Mouse (Mus musculus) embryo, embryonic 10.5 days (tissue): ENCODE measurements around the gene Usp5.
A peak's percentile ranks its signal among the peaks of the same experiment; 100 is the strongest.

Experiments used
- DNase-seq: peaks from one replicate; pipeline ENCODE4 v3.0.0-alpha.2; 2015; ENCODE audit warnings: low spot score

The Usp5 gene

GRCm38 (mm10) chr6:124786756-124787420 is 42.4 kb downstream of the Usp5 start:
- no peak for DNase-seq

GRCm38 (mm10) chr6:124782436-124782835 is 46.8 kb downstream of the Usp5 start:
- peak; percentile 78 for DNase-seq

GRCm38 (mm10) chr6:124780917-124781316 is 48.4 kb downstream of the Usp5 start:
- DNase-seq = no peak

- DNase-seq = no peak
Measured at GRCm38 (mm10) chr6:124779984-124780416, 49.3 kb downstream of the Usp5 start.

- peak; percentile 86 for DNase-seq
Measured at GRCm38 (mm10) chr6:124779222-124779983, 49.9 kb downstream of the Usp5 start, which contains the start of gene Lrrc23. Gene Lrrc23, minus strand, starts transcription at chr6:124779727.

- no peak for DNase-seq
Measured at GRCm38 (mm10) chr6:124770511-124770910, 58.8 kb downstream of the Usp5 start.

- DNase-seq = no peak
Measured at GRCm38 (mm10) chr6:124770013-124770412, 59.3 kb downstream of the Usp5 start.

GRCm38 (mm10) chr6:124769101-124769765 is 60.1 kb downstream of the Usp5 start, which contains the start of gene Eno2:
Gene Eno2, minus strand, starts transcription at chr6:124769673.
- DNase-seq = peak; percentile 70

GRCm38 (mm10) chr6:124768704-124769044 is 60.6 kb downstream of the Usp5 start:
- DNase-seq = peak; percentile 17

- DNase-seq = peak; percentile 46
Measured at GRCm38 (mm10) chr6:124767920-124768703, 61.2 kb downstream of the Usp5 start.

GRCm38 (mm10) chr6:124767536-124767919 is 61.8 kb downstream of the Usp5 start:
- no peak for DNase-seq

- no peak for DNase-seq
Measured at GRCm38 (mm10) chr6:124765951-124766350, 63.3 kb downstream of the Usp5 start.
